Mouse (Mus musculus): Measurements from ENCODE around the gene Dpyd. TPM values are rescaled to one million over a fixed set of nuclear protein-coding genes. Genes with fewer than 3 reads are reported as not detected.

Dpyd gene
- total RNA-seq, 1 experiment from 2014 or later, result 44.6 TPM

DNA sequence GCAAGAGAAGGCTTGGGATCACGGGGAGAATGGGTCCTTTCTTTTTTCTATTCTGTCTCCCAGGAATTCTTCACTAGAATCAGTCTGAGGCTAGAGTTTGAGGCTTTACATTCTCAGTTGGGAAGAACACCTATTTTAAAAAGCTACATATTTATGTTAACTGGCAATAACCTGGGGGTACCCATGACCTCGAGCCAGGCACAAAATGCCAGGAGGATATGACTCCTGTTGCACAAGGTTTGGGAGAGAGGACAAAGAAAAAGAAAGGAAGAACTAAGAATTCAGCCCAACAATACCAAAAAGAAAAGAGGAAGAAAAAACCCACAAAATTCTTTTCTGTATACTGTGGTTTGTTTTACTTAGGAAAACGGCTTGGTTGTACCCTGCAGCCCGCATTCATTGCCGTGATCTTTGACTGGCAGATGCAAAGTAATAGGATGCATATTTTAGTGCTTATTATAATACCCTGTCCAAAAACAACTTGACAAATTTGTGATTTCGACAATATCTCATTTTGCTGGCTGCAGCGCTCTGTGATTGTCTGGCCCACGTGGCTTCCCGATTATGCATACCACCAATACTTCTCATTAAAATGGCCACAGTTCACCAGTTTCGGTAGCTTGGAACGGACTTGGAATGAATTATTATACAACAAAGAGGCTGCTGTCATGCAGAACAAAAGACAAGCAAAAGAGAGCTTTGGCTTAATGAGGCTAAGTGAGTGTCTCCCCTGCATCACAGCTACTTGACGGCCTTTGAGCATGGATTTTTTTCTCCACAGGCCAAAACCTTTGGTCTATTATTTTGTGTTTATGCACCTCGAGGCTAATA is 799.8 kb downstream of the Dpyd start:
- DNase-seq, result no peak

DNA sequence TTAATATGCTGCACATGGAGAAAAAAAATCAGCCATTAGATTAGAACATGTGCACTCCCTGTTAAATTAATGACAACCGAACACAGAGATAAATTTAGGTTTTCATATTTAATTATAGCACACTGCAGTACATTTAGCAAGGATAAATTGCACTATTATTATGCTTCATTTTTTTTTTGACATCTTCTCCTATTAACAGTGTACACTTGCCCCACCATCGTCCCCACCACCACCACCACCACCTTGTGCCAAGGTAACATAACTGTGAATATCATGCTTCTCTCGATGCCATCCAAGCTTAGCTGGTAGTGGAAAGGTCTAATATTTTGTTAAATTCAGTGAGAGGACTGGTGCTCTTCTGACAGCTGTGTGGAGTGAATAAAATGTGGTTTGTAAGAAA is 800.5 kb downstream of the Dpyd start:
- DNase-seq, result no peak

DNA sequence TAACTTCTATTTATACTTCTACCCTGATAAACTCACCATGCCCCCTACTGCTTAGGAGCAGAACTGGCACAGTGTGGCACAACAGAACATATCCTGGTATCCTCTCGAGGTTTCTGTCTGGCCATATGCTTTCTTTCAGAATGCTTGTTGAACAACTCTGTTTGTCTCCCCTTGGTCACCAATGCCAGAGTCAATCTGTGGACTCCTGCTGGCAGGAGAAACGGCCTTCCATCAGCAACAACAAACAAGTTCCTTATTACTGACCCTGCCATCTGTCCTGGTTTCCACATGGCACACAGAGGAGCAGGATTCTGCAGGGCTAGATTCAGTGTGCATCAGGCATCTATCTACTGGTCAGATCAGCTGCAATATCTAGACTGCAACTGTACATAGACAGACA is 807.0 kb downstream of the Dpyd start:
- peak; percentile 20 for DNase-seq

DNA sequence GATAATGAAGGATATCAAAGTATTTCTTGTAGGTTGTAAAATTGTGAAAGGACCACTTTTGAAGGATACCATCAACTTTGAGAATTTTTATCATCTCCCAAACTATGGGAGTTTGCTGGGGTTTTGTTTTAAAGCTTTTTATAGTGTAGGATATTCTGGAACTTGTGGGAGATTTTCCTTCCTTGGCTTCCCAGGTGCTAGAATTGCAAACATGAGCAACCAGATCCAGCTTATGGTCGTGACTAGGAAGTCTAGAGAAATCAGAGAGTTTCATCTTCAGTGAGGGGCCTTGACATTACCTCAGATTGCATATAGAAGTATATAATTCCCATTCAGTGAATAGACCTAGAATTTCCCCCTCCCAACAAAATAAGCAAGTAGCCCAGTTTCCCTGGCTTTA is 819.2 kb downstream of the Dpyd start:
- DNase-seq, result no peak

DNA sequence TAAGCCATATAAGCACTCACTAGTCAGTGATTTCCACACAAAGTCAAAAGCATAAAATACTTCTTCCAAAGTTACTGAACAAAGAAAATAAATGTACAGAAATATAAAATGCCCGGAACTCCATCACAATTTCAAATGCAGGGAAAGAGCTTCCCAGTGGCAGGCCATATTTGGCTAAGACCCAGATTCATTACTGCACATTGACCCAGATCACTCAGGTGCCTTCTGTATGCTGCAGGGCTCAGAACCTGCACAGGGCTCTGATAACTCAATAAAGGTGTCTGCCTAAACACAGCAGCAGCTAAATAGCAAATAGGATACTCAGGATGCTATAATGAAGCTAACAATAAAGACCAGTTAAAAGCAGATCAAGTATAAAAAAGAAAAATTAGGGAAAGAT is 820.5 kb downstream of the Dpyd start:
- no peak for DNase-seq

DNA sequence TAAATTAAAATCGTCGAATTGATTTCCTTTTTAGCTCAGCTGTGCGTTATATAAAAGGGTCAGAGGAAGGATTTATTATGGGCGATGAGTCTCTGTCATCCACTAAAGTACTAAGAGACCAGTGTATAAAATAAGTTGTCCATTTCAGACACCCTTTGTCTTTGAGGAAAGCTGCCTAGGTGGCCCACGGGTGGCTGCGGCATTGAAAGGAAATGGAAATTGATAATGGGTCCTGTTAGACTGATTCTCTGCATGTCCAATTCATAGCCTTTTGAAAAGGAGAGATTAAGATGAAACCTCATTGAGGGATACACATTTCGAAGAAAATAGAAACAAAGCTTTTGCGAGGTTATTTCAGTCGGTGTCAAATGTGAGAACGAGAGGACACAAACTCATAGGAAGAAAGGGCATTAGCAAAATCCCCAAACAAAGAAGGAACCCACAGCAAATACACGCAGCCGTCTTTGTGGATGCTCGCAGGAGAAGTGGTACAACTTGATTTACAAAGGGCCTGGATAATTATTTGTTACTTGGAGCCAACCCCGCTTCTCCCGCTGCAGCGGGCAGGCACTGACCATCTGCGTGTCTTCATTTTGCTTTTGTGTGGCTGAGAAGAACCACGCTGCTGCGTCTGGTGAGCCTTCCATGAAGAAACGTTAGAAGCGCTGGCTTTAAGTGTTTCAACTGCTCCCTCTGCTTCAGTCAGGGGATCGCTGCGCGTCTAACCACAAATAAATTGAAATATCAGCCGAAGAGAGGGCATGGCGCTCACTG is 825.6 kb downstream of the Dpyd start:
- DNase-seq, result no peak

DNA sequence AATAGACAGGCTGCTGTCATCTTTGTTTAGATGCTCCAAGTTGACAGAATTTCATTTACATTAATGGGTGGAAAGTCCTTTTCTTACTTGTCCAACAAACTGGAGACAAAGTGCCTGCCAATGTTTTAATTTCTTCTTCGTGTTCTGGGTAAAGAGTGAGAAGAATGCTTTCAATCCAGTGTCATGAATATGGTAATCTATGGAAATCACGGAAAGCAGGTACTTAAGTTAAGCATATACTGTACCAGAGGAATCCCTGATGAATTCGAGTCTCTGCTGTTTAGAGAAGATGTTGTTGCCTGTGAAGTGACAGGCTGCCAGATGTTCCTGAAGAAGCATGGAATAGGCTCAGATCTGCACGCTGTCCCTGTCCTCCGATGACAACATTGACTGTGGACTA is 835.3 kb downstream of the Dpyd start:
- DNase-seq, result no peak

DNA sequence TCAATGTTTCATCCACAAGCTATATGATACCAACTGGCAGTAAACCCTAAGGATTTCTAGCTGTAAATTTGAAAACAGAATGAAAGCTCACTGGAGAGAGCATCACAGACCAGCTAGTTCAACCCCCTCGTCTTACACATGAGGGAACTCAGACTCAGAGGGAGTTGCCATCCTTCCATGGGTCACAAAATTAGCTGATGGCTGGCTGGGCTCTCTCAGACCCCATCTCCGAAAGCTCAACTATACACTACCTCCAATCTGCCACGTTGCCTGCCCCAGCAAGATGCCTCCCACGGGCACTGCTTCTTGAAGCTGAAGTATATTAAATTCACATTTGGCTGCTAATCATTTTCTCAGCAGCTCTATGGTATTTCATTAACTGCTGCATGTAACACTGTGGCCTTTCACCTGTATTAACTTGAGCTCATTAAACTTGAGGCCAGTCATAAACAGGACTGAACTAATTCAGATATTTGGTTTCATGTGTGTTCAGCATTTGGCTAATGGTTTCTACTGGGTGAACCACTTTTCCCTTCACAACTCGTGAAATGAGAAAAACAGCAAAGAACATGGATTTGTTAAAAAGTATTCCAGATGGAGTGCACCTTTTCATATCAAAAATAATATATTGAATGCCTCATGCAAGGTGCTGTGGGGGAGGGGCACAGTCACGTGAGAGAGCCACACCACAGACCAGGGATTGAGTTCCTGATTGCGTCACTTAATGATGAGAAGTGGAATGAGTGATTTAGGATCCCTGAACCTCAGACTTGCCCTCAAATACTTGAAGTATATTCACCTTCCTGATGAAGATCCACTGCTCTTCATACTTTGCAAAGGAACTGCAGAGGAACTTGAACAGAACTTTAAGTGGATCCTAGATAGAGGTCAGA is 841.2 kb downstream of the Dpyd start:
- DNase-seq, result no peak

DNA sequence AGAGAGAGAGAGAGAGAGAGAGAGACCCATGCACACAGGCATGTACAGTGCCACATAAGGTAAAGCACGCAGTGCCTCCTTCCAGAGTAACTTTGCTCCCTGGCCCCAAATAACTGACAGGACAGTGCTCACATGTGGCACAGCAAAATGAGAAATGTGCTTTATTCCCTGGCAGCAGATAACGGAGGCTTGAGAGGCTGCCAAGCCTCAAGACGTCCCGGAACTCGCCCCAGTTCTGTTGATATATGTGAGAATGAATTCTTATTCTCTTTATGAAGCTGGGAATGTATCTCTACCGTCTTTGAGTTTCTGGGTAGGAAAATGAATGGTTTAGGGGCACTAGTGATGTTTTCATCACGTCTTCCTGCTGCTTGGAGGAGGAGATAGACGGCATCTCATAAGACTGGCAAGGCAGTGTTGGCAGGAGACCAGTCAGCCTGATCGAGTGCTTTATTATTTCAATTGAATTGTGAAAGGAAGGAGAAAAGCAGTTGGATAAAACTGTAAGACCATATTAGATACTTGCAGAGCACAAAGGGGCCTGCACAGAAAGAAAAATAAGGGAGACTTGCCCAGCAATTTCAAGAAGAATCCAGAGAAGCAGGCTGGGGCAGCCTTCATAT is 857.3 kb downstream of the Dpyd start:
- DNase-seq, result peak; percentile 17

DNA sequence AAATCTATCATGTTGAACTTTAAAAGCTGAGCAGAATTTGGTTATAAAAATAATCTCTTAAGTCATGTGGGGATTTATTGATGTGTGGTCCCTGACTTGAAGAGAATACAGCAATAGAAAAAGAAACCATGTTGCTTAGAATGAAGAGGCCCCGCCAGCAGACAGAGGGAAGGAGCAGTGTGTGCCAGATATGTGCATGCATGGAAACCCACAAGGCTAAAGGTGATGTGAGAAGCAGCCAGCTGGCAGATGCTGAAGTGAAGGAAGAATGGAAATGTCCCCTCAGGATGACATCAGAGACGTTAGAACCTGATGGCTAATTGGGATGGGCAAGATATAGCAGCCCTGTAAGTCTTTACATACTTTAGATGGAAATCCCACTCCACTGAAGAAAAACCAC is 857.8 kb downstream of the Dpyd start:
- DNase-seq, result no peak

DNA sequence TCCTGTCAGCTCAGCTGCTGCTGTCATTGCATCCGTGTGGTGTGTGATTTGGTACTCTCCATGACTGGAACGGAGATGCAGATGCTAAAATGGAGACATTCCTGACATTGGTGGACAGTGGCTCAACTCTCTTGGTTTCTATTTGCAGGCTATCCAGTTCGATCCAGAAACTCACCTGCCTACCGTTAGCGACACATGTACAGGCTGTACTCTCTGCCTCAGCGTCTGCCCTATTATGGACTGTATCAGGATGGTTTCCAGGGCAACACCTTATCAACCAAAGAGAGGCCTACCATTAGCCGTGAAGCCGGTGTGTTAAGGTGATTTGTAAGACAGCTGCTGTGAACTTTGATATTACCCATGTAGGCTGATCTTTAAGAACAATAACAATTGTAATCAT is 869.4 kb downstream of the Dpyd start:
- no peak for DNase-seq

DNA sequence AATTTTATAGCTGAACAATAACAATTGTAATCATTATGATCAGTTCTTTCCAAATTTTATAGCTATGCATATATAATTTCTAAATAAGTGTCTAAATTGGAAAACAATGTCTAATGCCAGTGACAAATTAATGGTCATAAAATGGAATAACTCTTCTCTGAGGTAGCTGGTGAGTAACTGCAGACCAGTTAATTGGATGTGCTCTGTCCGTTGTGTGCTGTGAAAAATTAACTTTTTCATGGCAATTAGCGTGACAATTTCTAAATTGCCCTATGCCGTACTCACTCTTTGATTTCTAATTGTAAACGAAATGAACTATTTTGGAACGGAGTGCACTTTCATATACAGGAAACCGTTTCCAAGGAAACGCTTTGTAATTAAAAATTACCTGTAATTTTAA is 869.8 kb downstream of the Dpyd start:
- DNase-seq, result no peak

DNA sequence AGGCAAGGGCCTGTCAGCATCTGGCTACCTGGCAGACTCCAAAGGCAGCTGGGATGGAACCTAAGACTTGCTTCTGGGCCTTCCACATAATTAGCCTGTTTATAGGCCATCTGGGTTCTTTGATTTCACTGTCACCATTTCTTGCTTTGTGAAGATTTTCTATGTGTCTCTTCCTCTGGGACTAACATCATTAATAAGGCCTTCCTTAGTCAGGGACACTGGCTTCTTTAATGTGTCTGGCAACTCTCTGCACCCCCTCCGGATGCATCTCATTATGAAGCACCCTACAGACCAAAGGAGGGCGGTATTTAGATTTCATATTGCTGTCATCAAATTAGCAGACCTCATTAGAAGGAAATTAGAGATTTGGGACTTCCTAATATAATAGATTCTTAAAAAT is 885.6 kb downstream of the Dpyd start:
- no peak for DNase-seq

DNA sequence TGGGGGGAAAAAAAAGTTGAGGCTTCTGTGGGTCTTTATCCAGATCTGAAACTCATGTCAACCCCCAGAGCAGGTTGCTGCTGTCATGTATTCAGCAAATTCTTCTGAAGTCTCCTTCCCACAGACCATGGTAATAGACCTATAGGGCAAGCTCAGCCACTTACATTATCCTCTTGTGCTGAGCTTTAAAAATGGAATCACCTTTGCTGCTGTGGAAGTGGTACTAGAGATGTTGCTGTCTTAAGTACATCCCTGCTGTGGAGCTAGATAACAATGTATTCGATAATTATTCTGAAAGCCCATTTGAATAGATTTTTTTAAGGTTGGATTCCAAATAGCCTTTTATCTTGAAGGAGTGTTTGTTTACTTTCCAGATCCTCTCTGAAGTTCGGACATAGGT is 902.1 kb downstream of the Dpyd start:
- no peak for DNase-seq

DNA sequence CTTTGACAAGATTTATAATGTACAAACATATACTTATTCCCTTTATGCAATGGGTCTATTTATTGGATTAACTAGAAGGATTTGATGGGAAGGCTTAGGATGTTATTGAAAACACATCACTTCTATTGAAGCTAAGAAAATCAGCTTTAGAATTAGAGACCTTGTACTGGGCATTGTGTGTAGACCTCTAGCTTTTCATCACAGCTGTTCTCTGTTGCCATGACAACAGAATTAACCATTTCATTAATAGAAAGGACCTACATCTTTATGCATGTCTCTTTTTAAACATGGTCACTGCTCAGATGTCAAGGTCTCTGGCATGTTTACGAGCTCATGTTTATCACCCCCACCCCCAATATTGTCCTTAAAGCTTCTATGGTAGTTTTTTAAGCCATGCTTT is 902.5 kb downstream of the Dpyd start:
- DNase-seq, result no peak

DNA sequence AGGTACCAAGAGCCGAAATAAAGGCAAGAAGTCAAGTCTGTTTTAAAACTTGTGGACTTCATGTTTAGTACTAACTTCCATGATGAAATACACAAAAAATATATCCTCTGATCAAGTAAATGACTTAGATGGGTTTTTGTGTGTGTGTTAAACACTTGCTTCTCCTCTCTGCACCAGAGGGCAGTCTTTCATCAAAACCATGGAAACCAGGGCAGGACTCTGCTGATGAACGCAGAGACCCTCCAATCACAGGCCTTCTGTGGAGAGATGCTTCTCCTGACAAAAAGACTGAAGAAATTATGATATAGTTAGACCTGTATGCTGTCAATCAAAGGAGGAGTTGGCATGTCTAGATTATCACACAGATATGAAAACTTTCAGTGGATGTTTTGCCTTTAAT is 905.8 kb downstream of the Dpyd start:
- DNase-seq, result peak; percentile 41
